Mouse (Mus musculus): ENCODE data around the gene Ccdc7a.

- no peak for TF ChIP-seq CTCF (conservative IDR thresholded peaks at IDR 0.05 in 1 of 2, IDR thresholded peaks at IDR 0.05 in 1 of 2; ENCODE audit: low read depth in 2 of 2, low read length in 2 of 2)
- TF ChIP-seq POLR2AphosphoS2 (IDR thresholded peaks at IDR 0.05; ENCODE audit: low read depth, low read length): no peak
- no peak for TF ChIP-seq ETS1 (conservative IDR thresholded peaks at IDR 0.05; ENCODE audit: low read depth, low read length)
- TF ChIP-seq ELF1 (IDR thresholded peaks at IDR 0.05; ENCODE audit: low read depth, low read length): no peak
- no peak for TF ChIP-seq MXI1 (IDR thresholded peaks at IDR 0.05; ENCODE audit: low read depth, low read length)
- TF ChIP-seq NRF1 (IDR thresholded peaks at IDR 0.05; ENCODE audit: low read depth, low read length): no peak
Measured at GRCm38 (mm10) chr8:128697945-128698344, 367.4 kb downstream of the Ccdc7a start.

All from CH12.LX (cell line).